Mouse (Mus musculus) liver, embryonic 11.5 days (tissue): ENCODE measurements around the gene Syndig1. TPM values are rescaled to one million over a fixed set of nuclear protein-coding genes. Genes with fewer than 3 reads are reported as not detected.

Experiments
- ATAC-seq: fragments of 200-750 bp; cut with Nextera tagmentation; replicated peaks from 2 replicates; pipeline ENCODE4 v1.8.0; 2017; ENCODE audit warnings: moderate number of reproducible peaks, mild to moderate bottlenecking, moderate TSS enrichment, moderate library complexity; ENCODE audit not compliant: low FRiP score
- DNase-seq: peaks from one replicate; pipeline ENCODE4 v3.0.0-alpha.2; 2017; ENCODE audit warnings: low spot score
- H3K27ac ChIP-seq: fragments of 300-500 bp; sonication (generic); 2 replicates; pipeline ENCODE4 v1.5.1; 2014; ENCODE audit warnings: mild to moderate bottlenecking, low read depth, low read length, control low read depth
- H3K27me3 ChIP-seq: fragments of 300-500 bp; sonication (generic); replicated peaks from 2 replicates; pipeline ENCODE4 v1.6.1; 2014; ENCODE audit warnings: low read length, mixed read lengths; ENCODE audit not compliant: control insufficient read depth, insufficient read depth
- H3K36me3 ChIP-seq: fragments of 300-500 bp; sonication (generic); 2 replicates; pipeline ENCODE4 v1.6.1; 2014; ENCODE audit warnings: mild to moderate bottlenecking, low read length, moderate library complexity, mixed read lengths; ENCODE audit not compliant: control insufficient read depth, insufficient read depth
- H3K4me1 ChIP-seq: fragments of 300-500 bp; sonication (generic); replicated peaks from 2 replicates; pipeline ENCODE4 v1.6.1; 2014; ENCODE audit warnings: low read length, mixed read lengths; ENCODE audit not compliant: control insufficient read depth, insufficient read depth
- H3K4me2 ChIP-seq: fragments of 300-500 bp; sonication (generic); 2 replicates; pipeline ENCODE4 v1.6.1; 2014; ENCODE audit warnings: mild to moderate bottlenecking, control low read depth, moderate library complexity
- H3K4me3 ChIP-seq: fragments of 300-500 bp; sonication (generic); 2 replicates; pipeline ENCODE4 v1.5.1; 2014; ENCODE audit warnings: low read depth, low read length, control low read depth
- H3K9ac ChIP-seq: fragments of 300-500 bp; sonication (generic); 2 replicates; pipeline ENCODE4 v1.6.1; 2014; ENCODE audit warnings: low read depth, low read length, control low read depth
- H3K9me3 ChIP-seq: fragments of 300-500 bp; sonication (generic); 2 replicates; pipeline ENCODE4 v1.6.1; 2016; ENCODE audit warnings: low read length, inconsistent platforms, mixed read lengths; ENCODE audit not compliant: control insufficient read depth
- WGBS: fragments of 180-500 bp; shearing (Covaris S2); extraction: QIAGEN DNeasy Blood & Tissue Kit; methylation state at CpG from one replicate; pipeline ENCODE4 v1.1.7; 2014; 5-methylcytosine and 5-hydroxymethylcytosine counted together
- polyA plus RNA-seq: library from polyadenylated mRNA; unstranded; fragments of >200 nt; fragmentation: Nextera tagmentation; extraction: Ambion mirVana; gene quantifications from 2 replicates; pipeline ENCODE4 v1.2.1, GENCODE M21; 2014

Gene Syndig1
- polyA plus RNA-seq, 1 experiment from 2014 or later: 1.6 TPM

- no peak for DNase-seq
- WGBS: 69% methylated on average over 6 of the region's 6 CpGs
- Histone ChIP-seq H3K4me3 (no peak overlapping the region), H3K9ac (no peak overlapping the region), H3K9me3 (no peaks in the 10 kb centered on the region), H3K4me1 (no peaks in the 10 kb centered on the region), H3K27ac (no peak overlapping the region), H3K27me3 (no peaks in the 10 kb centered on the region), H3K36me3 (no peaks in the 10 kb centered on the region), H3K4me2 (no peak overlapping the region)
- no peak; the same call in 1 of the 2 replicates for ATAC-seq
Measured at GRCm38 (mm10) chr2:149973583-149973982, 144.6 kb downstream of the Syndig1 start.

DNA sequence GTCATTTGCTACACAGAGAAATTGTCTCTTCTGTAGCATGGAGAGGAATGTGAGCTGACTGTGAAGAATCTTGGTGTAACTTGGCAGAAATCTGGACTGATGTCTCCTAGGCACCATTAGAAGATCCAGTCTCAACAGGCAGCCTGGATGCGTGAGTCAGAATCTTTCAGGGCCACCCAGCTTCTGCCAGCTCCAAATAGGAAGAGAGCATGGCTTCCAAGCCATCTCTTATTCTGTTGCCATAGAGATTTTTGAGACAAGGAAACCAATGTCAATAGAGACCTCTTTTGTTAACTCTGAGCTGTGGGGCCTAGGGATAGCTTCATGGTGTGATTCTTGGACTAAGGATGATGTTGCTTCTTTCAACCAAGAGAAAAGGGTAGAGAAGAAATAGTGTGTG, 151.4 kb downstream of the Syndig1 start:
- ATAC-seq: no peak

DNA sequence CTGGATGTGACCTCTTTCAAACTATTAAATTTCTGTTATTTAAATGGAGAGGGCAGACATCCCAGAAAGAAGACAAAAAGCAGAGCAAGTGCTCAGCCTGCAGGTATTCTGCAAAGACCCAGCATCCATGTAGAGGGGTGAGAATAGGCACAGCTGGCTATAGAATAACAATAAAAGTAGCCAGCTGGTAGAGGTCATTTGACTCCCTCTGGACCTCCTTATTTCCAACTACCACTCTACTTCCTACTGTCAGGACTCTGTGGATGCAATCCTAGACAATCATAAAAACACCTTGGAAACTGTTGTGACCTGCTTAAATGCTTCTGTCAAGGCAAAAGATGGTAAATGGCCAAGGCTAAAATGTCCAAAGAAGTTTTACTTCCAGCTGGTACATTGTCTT, 153.5 kb downstream of the Syndig1 start:
- Histone ChIP-seq H3K4me3 (no peak overlapping the region), H3K9me3 (no peaks in the 10 kb centered on the region), H3K4me2 (no peak overlapping the region), H3K36me3 (no peaks in the 10 kb centered on the region), H3K9ac (no peak overlapping the region), H3K27me3 (no peaks in the 10 kb centered on the region), H3K4me1 (no peaks in the 10 kb centered on the region), H3K27ac (no peak overlapping the region)
- ATAC-seq (no peak), DNase-seq (no peak)

More for the DNA sequence above, 151.4 kb downstream of the Syndig1 start:
- Histone ChIP-seq H3K4me2 (no peak overlapping the region), H3K9me3 (no peaks in the 10 kb centered on the region), H3K36me3 (no peaks in the 10 kb centered on the region), H3K27ac (no peak overlapping the region), H3K9ac (no peak overlapping the region), H3K27me3 (no peaks in the 10 kb centered on the region), H3K4me1 (no peaks in the 10 kb centered on the region), H3K4me3 (no peak overlapping the region)
- no peak for DNase-seq
- WGBS: 82% methylated on average over 1 of the region's 1 CpGs

- Histone ChIP-seq H3K4me3 (no peak overlapping the region), H3K9ac (no peak overlapping the region), H3K27ac (no peak overlapping the region), H3K36me3 (no peaks in the 10 kb centered on the region), H3K9me3 (no peaks in the 10 kb centered on the region), H3K27me3 (no peaks in the 10 kb centered on the region), H3K4me1 (no peaks in the 10 kb centered on the region), H3K4me2 (no peak overlapping the region)
- 72% methylated on average over 1 of the region's 1 CpGs for WGBS
- DNase-seq (no peak), ATAC-seq (no peak)
Measured at GRCm38 (mm10) chr2:149983107-149983506, 154.1 kb downstream of the Syndig1 start.

GRCm38 (mm10) chr2:149987610-149988009, 158.6 kb downstream of the Syndig1 start:
- H3K4me1 ChIP-seq: no peaks in the 10 kb centered on the region
- H3K36me3 ChIP-seq: no peaks in the 10 kb centered on the region
- H3K4me2 ChIP-seq: no peak overlapping the region
- no peak overlapping the region for H3K4me3 ChIP-seq
- no peaks in the 10 kb centered on the region for H3K27me3 ChIP-seq
- no peaks in the 10 kb centered on the region for H3K9me3 ChIP-seq
- H3K27ac ChIP-seq: no peak overlapping the region
- DNase-seq: no peak
- H3K9ac ChIP-seq: no peak overlapping the region
- ATAC-seq: no peak

DNA sequence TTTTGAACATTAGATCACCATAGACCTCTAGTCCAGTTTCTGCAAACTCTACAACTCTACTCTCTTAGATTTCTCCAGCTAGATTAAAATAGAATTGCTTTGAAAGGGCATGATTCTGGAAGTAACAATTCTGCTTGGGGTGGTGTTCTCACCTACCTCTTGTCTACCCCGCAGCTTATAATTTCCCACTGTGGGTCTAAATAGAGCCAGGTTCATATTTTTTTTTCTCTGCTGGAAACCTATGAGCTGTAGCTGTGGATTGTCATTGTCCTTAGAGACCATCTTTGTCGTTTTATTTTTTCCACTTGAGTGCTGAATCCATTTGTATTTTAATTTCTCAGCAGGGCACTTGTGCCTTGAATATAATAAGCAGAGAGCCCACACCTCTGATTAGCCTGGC, 162.5 kb downstream of the Syndig1 start:
- H3K9ac ChIP-seq: no peak overlapping the region
- no peaks in the 10 kb centered on the region for H3K36me3 ChIP-seq
- H3K4me3 ChIP-seq: no peak overlapping the region
- no peaks in the 10 kb centered on the region for H3K27me3 ChIP-seq
- H3K4me2 ChIP-seq: no peak overlapping the region
- ATAC-seq (no peak), DNase-seq (no peak)
- no peaks in the 10 kb centered on the region for H3K4me1 ChIP-seq
- 56% methylated on average over 2 of the region's 2 CpGs for WGBS
- H3K9me3 ChIP-seq: no peaks in the 10 kb centered on the region
- no peak overlapping the region for H3K27ac ChIP-seq

DNA sequence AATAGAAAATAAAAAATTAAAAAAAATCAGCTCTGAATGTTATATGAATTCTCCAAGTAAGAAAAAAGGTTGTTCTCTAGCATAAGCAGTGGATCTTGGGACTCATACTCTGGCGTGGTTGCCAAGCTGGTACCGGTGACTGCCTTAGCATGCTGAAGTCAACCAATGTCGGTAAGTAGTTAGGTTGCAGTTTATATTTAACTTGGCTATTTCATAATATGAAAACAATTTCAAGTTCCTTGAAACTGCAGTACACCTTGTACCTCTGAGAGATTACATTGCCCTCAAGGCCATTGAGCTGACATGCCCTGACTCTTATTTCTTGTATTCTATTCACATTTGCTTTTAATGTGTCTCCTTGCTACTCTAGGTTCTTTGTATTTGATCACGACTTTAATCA, 163.9 kb downstream of the Syndig1 start:
- no peak overlapping the region for H3K4me3 ChIP-seq
- H3K27ac ChIP-seq: no peak overlapping the region
- no peaks in the 10 kb centered on the region for H3K9me3 ChIP-seq
- no peaks in the 10 kb centered on the region for H3K4me1 ChIP-seq
- no peak overlapping the region for H3K4me2 ChIP-seq
- H3K27me3 ChIP-seq: no peaks in the 10 kb centered on the region
- ATAC-seq: no peak
- no peak for DNase-seq
- H3K36me3 ChIP-seq: no peaks in the 10 kb centered on the region
- H3K9ac ChIP-seq: no peak overlapping the region
- WGBS: 89% methylated on average over 4 of the region's 4 CpGs

DNA sequence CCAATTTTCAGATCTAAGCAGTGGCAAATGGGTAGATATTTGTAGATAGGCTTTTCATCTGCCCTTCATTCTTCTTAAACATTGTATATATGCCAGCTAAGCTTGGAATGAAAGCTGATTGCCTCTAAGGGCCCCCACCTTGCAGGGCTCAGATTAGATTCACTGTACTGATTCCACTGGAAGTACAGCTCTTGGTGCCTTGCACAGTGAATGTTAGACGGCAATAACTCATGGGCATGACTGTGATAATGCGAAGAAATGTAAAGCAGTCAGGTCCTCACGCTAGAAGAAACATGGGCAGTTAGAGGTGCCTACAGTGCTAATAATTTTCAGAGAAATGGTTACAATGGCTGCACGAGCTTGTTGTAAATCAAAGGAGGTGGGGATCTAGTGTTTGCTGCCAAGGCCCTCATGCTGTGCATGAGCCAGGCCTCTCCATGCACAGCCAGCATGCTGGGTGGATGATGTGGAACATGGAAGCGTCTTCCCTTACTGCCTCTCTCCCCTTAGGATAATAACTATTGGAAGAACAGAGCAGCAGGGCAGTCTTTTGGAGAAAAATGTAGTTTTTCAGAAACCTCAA, 167.5 kb downstream of the Syndig1 start:
- Histone ChIP-seq H3K36me3 (no peaks in the 10 kb centered on the region), H3K27ac (no peak overlapping the region), H3K4me2 (no peak overlapping the region), H3K4me3 (no peak overlapping the region), H3K27me3 (no peaks in the 10 kb centered on the region), H3K9me3 (no peaks in the 10 kb centered on the region), H3K4me1 (no peaks in the 10 kb centered on the region), H3K9ac (no peak overlapping the region)
- 75% methylated on average over 5 of the region's 5 CpGs for WGBS
- no peak for ATAC-seq
- DNase-seq: no peak

GRCm38 (mm10) chr2:149997657-149998056, 168.6 kb downstream of the Syndig1 start:
- Histone ChIP-seq H3K36me3 (no peaks in the 10 kb centered on the region), H3K27ac (no peak overlapping the region), H3K4me3 (no peak overlapping the region), H3K4me2 (no peak overlapping the region), H3K9me3 (no peaks in the 10 kb centered on the region), H3K4me1 (no peaks in the 10 kb centered on the region), H3K9ac (no peak overlapping the region), H3K27me3 (no peaks in the 10 kb centered on the region)
- WGBS: 68% methylated on average over 2 of the region's 2 CpGs
- ATAC-seq: no peak
- no peak for DNase-seq
